Mouse (Mus musculus): Measurements from ENCODE around the gene Foxj3.

GRCm38 (mm10) chr4:119632721-119633120, 95.9 kb downstream of the Foxj3 start:
- TF ChIP-seq POLR2A (IDR thresholded peaks at IDR 0.05; ENCODE audit: insufficient read length, low read depth) (no peak), POLR2AphosphoS2 (IDR thresholded peaks at IDR 0.05; ENCODE audit: insufficient read length, low read depth) (no peak), REST (IDR thresholded peaks at IDR 0.05; ENCODE audit: insufficient read depth, insufficient read length) (no peak), MAX (IDR thresholded peaks at IDR 0.05; ENCODE audit: low read depth) (no peak), TCF12 (IDR thresholded peaks at IDR 0.05; ENCODE audit: insufficient read depth, poor library complexity, severe bottlenecking) (no peak), USF1 (IDR thresholded peaks at IDR 0.05; ENCODE audit: low read depth) (no peak), E2F4 (IDR thresholded peaks at IDR 0.05; ENCODE audit: insufficient read depth) (no peak), SRF (IDR thresholded peaks at IDR 0.05; ENCODE audit: control insufficient read depth, insufficient read length, low read depth) (no peak), CEBPB (IDR thresholded peaks at IDR 0.05; ENCODE audit: insufficient read depth, poor library complexity, severe bottlenecking) (no peak)
